Mouse (Mus musculus): ENCODE data around the gene Polr2h. TPM values are rescaled to one million over a fixed set of nuclear protein-coding genes. Genes with fewer than 3 reads are reported as not detected.

The Polr2h gene
- polyA plus RNA-seq, 1 experiment from 2014 or later, result 84.9 TPM

DNA sequence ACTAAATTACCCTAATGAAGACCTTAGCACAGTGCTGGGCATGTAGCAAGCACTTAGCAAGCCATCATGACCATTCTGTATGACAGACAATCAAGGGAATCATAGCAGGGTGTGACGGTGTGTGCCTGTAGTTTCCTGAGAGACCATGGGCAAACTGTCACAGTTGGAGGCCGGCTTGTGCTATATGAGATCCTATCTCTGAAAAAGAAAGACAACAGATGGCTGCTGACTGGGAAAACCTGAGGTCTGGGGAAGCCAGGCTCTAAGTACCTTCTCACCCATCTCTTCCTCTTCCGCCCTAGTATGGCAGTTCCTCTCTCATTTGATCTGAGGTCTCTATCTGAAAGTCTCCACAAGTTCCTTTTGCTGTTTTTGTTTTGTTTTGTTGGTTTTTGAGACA is 11.7 kb upstream of the Polr2h start:
- WGBS, result 80% methylated on average over 3 of the region's 3 CpGs
- Histone ChIP-seq H3K9ac (ENCODE audit: low read length) (no peak overlapping the region), H3K4me3 (replicated peaks; ENCODE audit: low read length) (no peak overlapping the region), H3K36me3 (ENCODE audit: control insufficient read depth, insufficient read depth, low read length) (no peaks in the 10 kb centered on the region), H3K4me2 (ENCODE audit: low read depth, low read length) (no peak overlapping the region), H3K27me3 (ENCODE audit: control insufficient read depth, insufficient read depth, low read length) (no peaks in the 10 kb centered on the region), H3K27ac (ENCODE audit: low read length) (no peak overlapping the region), H3K9me3 (replicated peaks; ENCODE audit: control insufficient read depth, low read length) (no peaks in the 10 kb centered on the region), H3K4me1 (ENCODE audit: control insufficient read depth, insufficient read depth, low read length) (peaks cover 7% of the 10 kb centered on the region; the same call in 1 of the 2 replicates)
- ATAC-seq (ENCODE audit: insufficient read depth, low FRiP score), result no peak

DNA sequence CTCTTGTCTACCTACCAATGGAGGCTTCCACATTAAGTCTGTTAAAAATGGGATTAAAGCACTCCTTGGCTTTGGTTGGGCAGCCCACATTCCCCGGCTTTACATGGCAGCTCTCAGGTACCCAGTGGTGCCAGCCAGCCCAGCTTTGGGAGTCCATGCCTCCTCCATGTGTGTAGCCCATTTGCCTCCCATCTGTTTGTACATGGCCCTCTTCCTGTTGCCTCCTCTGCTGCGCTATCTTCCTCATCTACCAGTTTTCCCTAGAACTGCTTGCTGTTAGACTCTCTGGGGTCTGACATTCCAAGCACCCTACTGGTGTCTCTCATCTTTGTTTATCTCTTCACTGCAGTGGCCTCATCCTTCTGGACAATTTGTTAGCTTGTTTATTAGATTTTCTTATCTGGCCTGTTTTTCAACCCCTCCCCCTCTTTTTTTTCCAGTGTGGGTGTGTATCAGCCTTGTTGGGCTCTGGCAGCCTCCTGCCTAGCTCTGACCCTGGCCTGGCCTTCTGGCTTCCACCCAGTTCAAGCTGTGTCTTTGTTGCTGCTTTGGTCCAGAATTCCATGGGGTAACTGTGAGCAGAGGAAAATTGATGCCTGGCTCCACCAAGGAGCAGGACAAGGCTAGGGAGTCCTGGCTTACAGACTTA is 10.9 kb upstream of the Polr2h start:
- peaks cover 7% of the 10 kb centered on the region; the same call in 1 of the 2 replicates for H3K4me1 ChIP-seq (ENCODE audit: control insufficient read depth, insufficient read depth, low read length)
- H3K36me3 ChIP-seq (ENCODE audit: control insufficient read depth, insufficient read depth, low read length), result no peaks in the 10 kb centered on the region
- H3K4me3 ChIP-seq (replicated peaks; ENCODE audit: low read length), result no peak overlapping the region
- H3K27ac ChIP-seq (ENCODE audit: low read length), result no peak overlapping the region
- H3K9ac ChIP-seq (ENCODE audit: low read length), result no peak overlapping the region
- no peaks in the 10 kb centered on the region for H3K9me3 ChIP-seq (replicated peaks; ENCODE audit: control insufficient read depth, low read length)
- 90% methylated on average over 2 of the region's 2 CpGs for WGBS
- no peak for ATAC-seq (ENCODE audit: insufficient read depth, low FRiP score)
- no peaks in the 10 kb centered on the region for H3K27me3 ChIP-seq (ENCODE audit: control insufficient read depth, insufficient read depth, low read length)
- no peak overlapping the region for H3K4me2 ChIP-seq (ENCODE audit: low read depth, low read length)

DNA sequence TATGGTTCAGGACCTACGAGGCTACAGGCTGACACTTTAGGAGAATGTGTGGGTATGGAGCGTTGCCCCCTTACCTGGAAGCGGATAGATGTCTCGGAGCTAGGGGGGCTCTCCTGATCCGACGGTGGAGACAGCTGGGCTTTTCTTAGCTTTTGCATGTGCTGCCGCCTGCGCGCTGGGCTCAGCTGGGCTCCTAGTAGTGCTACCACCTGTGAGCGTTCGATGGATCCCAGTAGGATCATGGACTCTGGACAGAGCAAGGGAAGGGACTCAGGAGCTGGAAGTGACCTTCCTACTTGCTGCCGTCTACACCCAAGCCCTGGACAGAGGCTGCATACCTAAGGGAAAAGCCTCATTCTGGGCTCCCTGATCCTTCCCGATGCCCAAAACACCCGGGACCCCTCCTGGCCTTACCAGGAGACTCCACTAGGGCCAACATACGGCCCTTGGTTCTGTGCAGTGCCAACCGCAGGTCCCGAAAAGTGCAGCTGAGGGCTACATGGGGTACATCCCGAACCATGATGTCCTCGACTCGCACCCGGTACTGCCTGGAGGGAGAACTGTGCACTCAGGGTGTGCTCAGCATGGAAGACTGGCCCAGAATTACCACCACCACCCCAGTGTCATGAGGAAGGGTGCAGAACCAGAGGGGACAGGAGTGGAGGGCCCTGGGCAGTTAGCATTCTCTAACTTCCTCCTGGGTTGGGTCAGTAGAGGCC is 9.1 kb upstream of the Polr2h start:
- Histone ChIP-seq H3K27ac (ENCODE audit: low read length) (no peak overlapping the region), H3K4me3 (replicated peaks; ENCODE audit: low read length) (no peak overlapping the region), H3K4me1 (ENCODE audit: control insufficient read depth, insufficient read depth, low read length) (0 out of 2 replicates have a peak, but pooled peaks cover 1% of the 10 kb centered on the region), H3K9me3 (replicated peaks; ENCODE audit: control insufficient read depth, low read length) (no peaks in the 10 kb centered on the region), H3K36me3 (ENCODE audit: control insufficient read depth, insufficient read depth, low read length) (no peaks in the 10 kb centered on the region), H3K27me3 (ENCODE audit: control insufficient read depth, insufficient read depth, low read length) (no peaks in the 10 kb centered on the region), H3K4me2 (ENCODE audit: low read depth, low read length) (no peak overlapping the region), H3K9ac (ENCODE audit: low read length) (no peak overlapping the region)
- WGBS, result 92% methylated on average over 21 of the region's 21 CpGs
- no peak for ATAC-seq (ENCODE audit: insufficient read depth, low FRiP score)

DNA sequence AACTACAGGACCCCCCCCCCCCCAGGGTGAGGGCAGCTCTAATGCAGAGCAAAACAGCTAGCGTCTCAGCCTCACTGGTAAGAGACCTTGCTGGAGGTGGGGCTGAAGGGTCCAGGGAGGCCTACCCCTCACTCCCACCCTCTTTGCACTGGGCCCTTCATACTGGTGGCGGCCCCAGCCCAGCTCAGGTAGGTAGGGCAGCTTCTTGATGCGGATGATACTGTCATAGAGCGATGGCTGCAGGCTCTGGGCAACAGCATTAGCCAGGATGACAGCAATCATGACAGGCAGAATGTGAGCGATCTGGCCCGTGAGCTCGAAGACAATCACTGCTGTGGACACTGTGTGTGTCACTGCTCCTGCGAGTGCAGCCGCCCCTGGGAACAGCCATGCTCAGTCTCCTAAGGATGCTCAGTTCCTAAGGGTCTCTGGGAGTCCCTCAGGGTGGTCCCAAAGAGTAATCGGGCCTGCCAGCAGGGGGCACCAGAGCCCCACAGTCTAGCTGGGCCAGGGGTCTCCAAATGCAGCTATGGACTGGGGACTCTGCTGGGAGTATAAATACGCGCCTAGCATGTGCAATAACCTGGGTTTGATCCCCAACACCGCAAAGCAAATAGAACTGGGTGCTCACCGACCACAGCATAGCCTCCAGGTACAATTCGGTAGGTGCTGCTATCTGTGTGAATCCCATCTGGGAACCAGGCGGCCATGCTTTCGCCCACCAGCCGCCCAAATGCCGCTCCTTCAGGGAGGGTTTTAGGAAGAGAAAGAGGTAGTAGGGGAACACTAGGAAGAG is 8.3 kb upstream of the Polr2h start:
- H3K4me3 ChIP-seq (replicated peaks; ENCODE audit: low read length), result no peak overlapping the region
- no peaks in the 10 kb centered on the region for H3K9me3 ChIP-seq (replicated peaks; ENCODE audit: control insufficient read depth, low read length)
- H3K36me3 ChIP-seq (ENCODE audit: control insufficient read depth, insufficient read depth, low read length), result no peaks in the 10 kb centered on the region
- ATAC-seq (ENCODE audit: insufficient read depth, low FRiP score), result no peak
- H3K27ac ChIP-seq (ENCODE audit: low read length), result no peak overlapping the region
- peaks cover 7% of the 10 kb centered on the region; the same call in 1 of the 2 replicates for H3K4me1 ChIP-seq (ENCODE audit: control insufficient read depth, insufficient read depth, low read length)
- no peaks in the 10 kb centered on the region for H3K27me3 ChIP-seq (ENCODE audit: control insufficient read depth, insufficient read depth, low read length)
- 75% methylated on average over 19 of the region's 19 CpGs for WGBS
- no peak overlapping the region for H3K9ac ChIP-seq (ENCODE audit: low read length)
- no peak overlapping the region for H3K4me2 ChIP-seq (ENCODE audit: low read depth, low read length)

DNA sequence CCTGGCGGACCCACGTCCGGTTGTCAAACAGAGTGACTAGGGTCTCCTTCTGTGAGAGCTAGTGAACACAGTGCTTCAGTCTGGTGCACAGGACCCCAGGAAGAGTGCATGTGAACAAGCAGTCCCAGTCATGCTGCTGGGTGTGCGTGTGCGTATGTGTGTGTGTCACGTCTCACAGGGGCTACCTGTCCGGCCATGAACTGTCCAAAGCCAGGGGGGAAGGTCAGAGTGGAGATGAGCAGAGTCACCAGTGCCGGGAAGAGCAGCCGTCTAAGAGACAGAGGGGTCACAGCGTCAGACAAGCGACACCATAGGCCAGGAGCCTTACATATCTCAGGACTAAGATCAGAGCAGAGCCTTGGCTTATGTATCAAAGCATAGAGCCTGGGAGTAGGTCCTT is 7.1 kb upstream of the Polr2h start:
- Histone ChIP-seq H3K36me3 (ENCODE audit: control insufficient read depth, insufficient read depth, low read length) (no peaks in the 10 kb centered on the region), H3K4me2 (ENCODE audit: low read depth, low read length) (no peak overlapping the region)
- ATAC-seq (ENCODE audit: insufficient read depth, low FRiP score), result no peak

DNA sequence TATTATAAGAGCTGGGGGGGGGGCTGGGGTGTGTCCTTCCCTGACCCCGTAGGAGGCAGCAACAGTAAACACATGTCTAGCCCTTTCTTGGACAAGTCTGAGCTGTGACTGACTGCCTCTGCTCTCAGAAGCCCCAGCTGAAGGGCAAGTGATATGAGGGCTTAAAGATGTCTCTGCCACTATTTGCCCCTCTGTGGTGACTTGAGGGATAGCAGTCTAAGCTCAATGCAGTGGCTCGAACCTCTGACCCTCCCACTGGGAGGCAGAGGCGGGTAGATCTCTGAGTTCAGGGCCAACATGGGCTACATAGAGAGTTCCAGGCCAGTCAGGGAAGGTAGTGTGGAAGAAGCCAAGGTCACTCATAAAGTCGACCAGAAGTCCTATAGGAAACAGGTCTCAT is 6.7 kb upstream of the Polr2h start:
- no peak overlapping the region for H3K9ac ChIP-seq (ENCODE audit: low read length)
- H3K27ac ChIP-seq (ENCODE audit: low read length), result no peak overlapping the region
- no peaks in the 10 kb centered on the region for H3K36me3 ChIP-seq (ENCODE audit: control insufficient read depth, insufficient read depth, low read length)
- H3K4me1 ChIP-seq (ENCODE audit: control insufficient read depth, insufficient read depth, low read length), result peaks cover 22% of the 10 kb centered on the region
- H3K4me3 ChIP-seq (replicated peaks; ENCODE audit: low read length), result no peak overlapping the region
- H3K4me2 ChIP-seq (ENCODE audit: low read depth, low read length), result no peak overlapping the region
- H3K27me3 ChIP-seq (ENCODE audit: control insufficient read depth, insufficient read depth, low read length), result no peaks in the 10 kb centered on the region
- 81% methylated on average over 4 of the region's 4 CpGs for WGBS
- ATAC-seq (ENCODE audit: insufficient read depth, low FRiP score), result no peak
- no peaks in the 10 kb centered on the region for H3K9me3 ChIP-seq (replicated peaks; ENCODE audit: control insufficient read depth, low read length)

More for the DNA sequence above, 7.1 kb upstream of the Polr2h start:
- Histone ChIP-seq H3K9ac (ENCODE audit: low read length) (no peak overlapping the region), H3K27me3 (ENCODE audit: control insufficient read depth, insufficient read depth, low read length) (no peaks in the 10 kb centered on the region), H3K4me3 (replicated peaks; ENCODE audit: low read length) (no peak overlapping the region), H3K9me3 (replicated peaks; ENCODE audit: control insufficient read depth, low read length) (no peaks in the 10 kb centered on the region), H3K4me1 (ENCODE audit: control insufficient read depth, insufficient read depth, low read length) (peaks cover 18% of the 10 kb centered on the region), H3K27ac (ENCODE audit: low read length) (no peak overlapping the region)
- 93% methylated on average over 11 of the region's 11 CpGs for WGBS

DNA sequence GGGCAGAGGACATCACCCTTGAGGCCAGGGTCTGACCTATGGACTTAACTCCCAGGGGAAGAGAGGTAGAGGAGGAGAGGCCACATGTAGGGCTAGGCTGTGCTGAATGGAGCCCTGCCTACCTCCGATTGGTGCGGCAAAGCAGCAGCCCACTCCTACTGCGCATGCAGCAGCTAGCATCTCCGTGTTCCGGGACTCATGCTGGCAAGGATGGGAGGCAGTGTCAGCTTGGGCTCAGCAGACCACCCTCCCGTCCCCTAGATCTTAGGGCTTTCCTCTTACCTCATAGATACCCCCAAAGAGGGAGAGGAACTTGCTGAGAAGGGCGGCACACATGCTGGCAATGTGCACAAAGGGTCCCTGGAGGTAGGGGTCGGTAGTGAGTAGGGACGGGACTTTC is 5.3 kb upstream of the Polr2h start:
- Histone ChIP-seq H3K9ac (ENCODE audit: low read length) (no peak overlapping the region), H3K36me3 (ENCODE audit: control insufficient read depth, insufficient read depth, low read length) (no peaks in the 10 kb centered on the region), H3K9me3 (replicated peaks; ENCODE audit: control insufficient read depth, low read length) (no peaks in the 10 kb centered on the region), H3K4me2 (ENCODE audit: low read depth, low read length) (no peak overlapping the region), H3K27ac (ENCODE audit: low read length) (no peak overlapping the region), H3K4me3 (replicated peaks; ENCODE audit: low read length) (no peak overlapping the region), H3K27me3 (ENCODE audit: control insufficient read depth, insufficient read depth, low read length) (no peaks in the 10 kb centered on the region), H3K4me1 (ENCODE audit: control insufficient read depth, insufficient read depth, low read length) (peaks cover 22% of the 10 kb centered on the region)
- 82% methylated on average over 9 of the region's 9 CpGs for WGBS
- no peak for ATAC-seq (ENCODE audit: insufficient read depth, low FRiP score)

DNA sequence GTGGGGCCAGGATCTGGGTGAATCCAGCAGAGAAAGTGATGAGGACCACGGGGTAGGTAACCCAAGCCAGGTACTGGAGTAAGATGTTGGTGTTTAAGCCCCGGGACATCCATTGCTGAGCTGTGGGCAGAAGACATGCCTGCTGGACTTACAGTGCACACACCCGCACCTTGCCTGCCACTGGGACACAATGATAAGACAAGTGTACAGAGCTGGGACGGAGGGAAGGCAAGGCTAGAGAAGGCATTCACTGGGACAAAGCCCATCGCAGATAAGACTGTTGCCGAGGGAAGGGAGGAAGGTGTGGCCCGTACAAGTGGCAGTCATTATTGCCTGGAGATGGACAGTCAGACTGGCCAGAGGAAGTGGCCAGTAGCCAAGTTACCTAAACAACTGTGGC is 4.6 kb upstream of the Polr2h start:
- Histone ChIP-seq H3K9ac (ENCODE audit: low read length) (no peak overlapping the region), H3K27ac (ENCODE audit: low read length) (no peak overlapping the region), H3K4me3 (replicated peaks; ENCODE audit: low read length) (no peak overlapping the region), H3K9me3 (replicated peaks; ENCODE audit: control insufficient read depth, low read length) (no peaks in the 10 kb centered on the region), H3K4me2 (ENCODE audit: low read depth, low read length) (no peak overlapping the region), H3K4me1 (ENCODE audit: control insufficient read depth, insufficient read depth, low read length) (peaks cover 22% of the 10 kb centered on the region), H3K36me3 (ENCODE audit: control insufficient read depth, insufficient read depth, low read length) (no peaks in the 10 kb centered on the region), H3K27me3 (ENCODE audit: control insufficient read depth, insufficient read depth, low read length) (no peaks in the 10 kb centered on the region)
- ATAC-seq (ENCODE audit: insufficient read depth, low FRiP score), result no peak
- WGBS, result 74% methylated on average over 7 of the region's 7 CpGs
